Comparison of ENCODE assay signal across 16 mouse cellular contexts in the genomic region with DNA sequence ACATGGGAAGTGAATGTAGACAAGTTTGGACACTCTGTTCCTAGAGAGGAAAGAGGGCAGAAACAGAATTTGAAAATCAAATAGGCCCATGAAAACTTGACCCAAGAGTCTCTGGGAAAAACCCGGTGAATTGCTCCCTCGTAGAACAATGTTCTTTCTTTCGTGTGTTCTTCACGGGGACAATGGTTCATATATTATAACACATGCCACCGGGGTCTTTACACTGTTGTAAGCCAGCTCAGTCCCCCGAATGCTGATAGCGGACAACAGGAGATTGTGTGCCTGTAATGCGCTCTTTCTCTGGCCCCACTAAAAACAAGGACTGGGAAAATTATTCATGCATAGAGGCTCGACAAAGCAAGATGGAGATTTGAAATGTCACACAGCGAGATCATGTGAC.
DNase-seq lines count a peak whose midpoint lies in the region; ATAC-seq lines count a peak whose summit lies in the region.
"Had no signal": no experiment of that assay in that cellular context is flagged by ENCODE, and none has a peak within 500 bp of the region (broad histone marks: within the 10 kb centered on the region; RNA-seq: fewer than 3 reads in every experiment).

No protein-coding gene starts in this region.

- peaks cover 89% of the 10 kb centered on the region for H3K27me3 ChIP-seq in forebrain, embryonic 12.5 days
- H3K27me3 ChIP-seq in hindbrain, embryonic 11.5 days (ENCODE audit: control insufficient read depth, insufficient read depth, low read length) = peaks cover 3% of the 10 kb centered on the region
- peaks cover 76% of the 10 kb centered on the region for H3K27me3 ChIP-seq in midbrain, embryonic 12.5 days
- peaks cover 50% of the 10 kb centered on the region for H3K27me3 ChIP-seq in neural tube, embryonic 13.5 days
- H3K27me3 ChIP-seq: heart, embryonic 13.5 days had no signal

- H3K9ac ChIP-seq in forebrain, embryonic 12.5 days = no peak overlapping the region
- no peak overlapping the region for H3K9ac ChIP-seq in hindbrain, embryonic 11.5 days (ENCODE audit: low read depth, low read length)
- H3K9ac ChIP-seq in midbrain, embryonic 12.5 days (replicated peaks) = no peak overlapping the region
- H3K9ac ChIP-seq in neural tube, embryonic 13.5 days = no peak overlapping the region
- H3K9ac ChIP-seq: embryonic facial prominence, embryonic 12.5 days; heart, embryonic 13.5 days; kidney, embryonic 15.5 days; limb, embryonic 15.5 days had no signal

- no peak overlapping the region for H3K4me3 ChIP-seq in forebrain, embryonic 12.5 days (replicated peaks)
- H3K4me3 ChIP-seq in hindbrain, embryonic 11.5 days (ENCODE audit: low read depth, low read length) = no peak overlapping the region
- H3K4me3 ChIP-seq in midbrain, embryonic 12.5 days = no peak overlapping the region
- H3K4me3 ChIP-seq in neural tube, embryonic 13.5 days = no peak overlapping the region
- H3K4me3 ChIP-seq: embryonic facial prominence, embryonic 12.5 days; heart, embryonic 13.5 days; kidney, embryonic 15.5 days; limb, embryonic 15.5 days had no signal

- intact Hi-C loops in left cerebral cortex, postnatal 14 days (cut with DNase I) = no loop called here

- DNase-seq in hindbrain, embryonic 11.5 days (ENCODE audit: low spot score) = no peak
- DNase-seq in left cerebral cortex, postnatal 14 days (ENCODE audit: low spot score in 2 of 2) = no peak
- DNase-seq in frontal cortex, postnatal 10 days (ENCODE audit: low spot score in 2 of 2) = no peak
- no peak for DNase-seq in layer of hippocampus, postnatal 14 days (ENCODE audit: low spot score in 2 of 2)
- DNase-seq in gastrocnemius, postnatal 25 days = no peak
- DNase-seq: adrenal gland, postnatal 14 days; gastrocnemius, postnatal 36 days; lung, adult 2 months; lung, postnatal 4 days had no signal

- WGBS in forebrain, embryonic 12.5 days = 16% methylated on average over 10 of the region's 10 CpGs
- 28% methylated on average over 10 of the region's 10 CpGs for WGBS in hindbrain, embryonic 11.5 days
- 18% methylated on average over 10 of the region's 10 CpGs for WGBS in midbrain, embryonic 12.5 days
- WGBS in neural tube, embryonic 13.5 days = 20% methylated on average over 10 of the region's 10 CpGs

- H3K9me3 ChIP-seq in forebrain, embryonic 12.5 days = no peaks in the 10 kb centered on the region
- no peaks in the 10 kb centered on the region for H3K9me3 ChIP-seq in hindbrain, embryonic 11.5 days (ENCODE audit: control insufficient read depth, low read length)
- no peaks in the 10 kb centered on the region for H3K9me3 ChIP-seq in midbrain, embryonic 12.5 days
- no peaks in the 10 kb centered on the region for H3K9me3 ChIP-seq in neural tube, embryonic 13.5 days
- H3K9me3 ChIP-seq: embryonic facial prominence, embryonic 12.5 days; heart, embryonic 13.5 days; kidney, embryonic 15.5 days; limb, embryonic 15.5 days had no signal

- no peaks in the 10 kb centered on the region for H3K36me3 ChIP-seq in forebrain, embryonic 12.5 days (replicated peaks)
- H3K36me3 ChIP-seq in hindbrain, embryonic 11.5 days (ENCODE audit: control insufficient read depth, insufficient read depth, low read length) = no peaks in the 10 kb centered on the region
- no peaks in the 10 kb centered on the region for H3K36me3 ChIP-seq in midbrain, embryonic 12.5 days
- H3K36me3 ChIP-seq in neural tube, embryonic 13.5 days = no peaks in the 10 kb centered on the region
- H3K36me3 ChIP-seq: embryonic facial prominence, embryonic 12.5 days; heart, embryonic 13.5 days; kidney, embryonic 15.5 days; limb, embryonic 15.5 days had no signal

- H3K4me2 ChIP-seq in forebrain, embryonic 12.5 days = peak overlapping the region; percentile 3; the same call in 1 of the 2 replicates
- H3K4me2 ChIP-seq in hindbrain, embryonic 11.5 days (replicated peaks; ENCODE audit: low read depth, low read length) = no peak overlapping the region
- H3K4me2 ChIP-seq in midbrain, embryonic 12.5 days (replicated peaks) = no peak overlapping the region
- no peak overlapping the region for H3K4me2 ChIP-seq in neural tube, embryonic 13.5 days
- H3K4me2 ChIP-seq: embryonic facial prominence, embryonic 12.5 days; heart, embryonic 13.5 days; kidney, embryonic 15.5 days; limb, embryonic 15.5 days had no signal

- no peak overlapping the region for H3K27ac ChIP-seq in forebrain, embryonic 12.5 days
- peak overlapping the region; percentile 90 for H3K27ac ChIP-seq in hindbrain, embryonic 11.5 days (ENCODE audit: low read depth, low read length)
- peak overlapping the region; percentile 88 for H3K27ac ChIP-seq in midbrain, embryonic 12.5 days (replicated peaks)
- H3K27ac ChIP-seq in neural tube, embryonic 13.5 days (replicated peaks) = 0 out of 2 replicates have a peak overlapping the region, but pooled peaks have one; percentile 15
- H3K27ac ChIP-seq: embryonic facial prominence, embryonic 12.5 days; heart, embryonic 13.5 days; kidney, embryonic 15.5 days; limb, embryonic 15.5 days had no signal

- ATAC-seq in forebrain, embryonic 12.5 days (ENCODE audit: low FRiP score) = peak; percentile 60
- peak; percentile 80 for ATAC-seq in hindbrain, embryonic 11.5 days (ENCODE audit: low FRiP score)
- ATAC-seq in midbrain, embryonic 12.5 days (ENCODE audit: low FRiP score, low read depth) = peak; percentile 79
- peak; percentile 37 for ATAC-seq in neural tube, embryonic 13.5 days (ENCODE audit: low read depth)

- peaks cover 33% of the 10 kb centered on the region for H3K4me1 ChIP-seq in forebrain, embryonic 12.5 days
- peaks cover 16% of the 10 kb centered on the region for H3K4me1 ChIP-seq in hindbrain, embryonic 11.5 days (replicated peaks; ENCODE audit: control insufficient read depth, insufficient read depth, low read length)
- peaks cover 31% of the 10 kb centered on the region for H3K4me1 ChIP-seq in midbrain, embryonic 12.5 days
- H3K4me1 ChIP-seq in neural tube, embryonic 13.5 days (replicated peaks) = peaks cover 32% of the 10 kb centered on the region
- H3K4me1 ChIP-seq: embryonic facial prominence, embryonic 12.5 days; kidney, embryonic 15.5 days; limb, embryonic 15.5 days had no signal
